Mouse (Mus musculus) gastrocnemius, postnatal 10 days (tissue): ENCODE data around the gene Olfr878. TPM values are rescaled to one million over a fixed set of nuclear protein-coding genes. Genes with fewer than 3 reads are reported as not detected.

Experiments
- DNase-seq: peaks from one replicate; pipeline ENCODE4 v3.0.0; 2021; ENCODE audit warnings: mixed read lengths
- long read RNA-seq, 2 experiments: library from polyadenylated mRNA; stranded (forward); transcript quantifications; one replicate each; pipeline ENCODE4 v2.0.0; 2021
- total RNA-seq, 2 experiments: library from RNA; stranded (reverse); gene quantifications; 2 replicates each; pipeline ENCODE4 v1.2.3; 2021

Gene Olfr878
- total RNA-seq: not detected
- long read RNA-seq, experiment 1: 0 reads
- long read RNA-seq, experiment 2: 0 reads

DNA sequence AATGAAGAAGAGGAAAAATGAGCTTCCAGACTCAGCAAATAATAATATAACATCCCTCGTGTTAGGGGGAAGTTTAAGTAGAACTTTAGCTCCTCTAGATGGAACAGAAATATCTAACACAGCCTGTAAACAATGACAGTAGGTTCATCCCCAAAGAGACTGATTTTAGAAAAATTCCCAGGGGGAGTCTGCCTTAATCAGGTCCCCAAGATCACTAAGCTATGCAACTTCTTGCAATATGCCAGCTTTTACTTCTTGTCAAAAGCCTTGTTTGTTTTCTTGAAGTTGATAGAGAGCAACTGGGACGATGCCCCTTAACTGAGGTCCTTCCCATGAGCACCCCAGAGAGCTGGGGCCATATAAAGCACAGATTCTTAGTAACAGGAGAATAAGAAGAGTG, at the start of gene Olfr878:
Gene Olfr878 (plus strand): TSS at position 301 of the 400 bp plus-strand sequence.
- no peak for DNase-seq

DNA sequence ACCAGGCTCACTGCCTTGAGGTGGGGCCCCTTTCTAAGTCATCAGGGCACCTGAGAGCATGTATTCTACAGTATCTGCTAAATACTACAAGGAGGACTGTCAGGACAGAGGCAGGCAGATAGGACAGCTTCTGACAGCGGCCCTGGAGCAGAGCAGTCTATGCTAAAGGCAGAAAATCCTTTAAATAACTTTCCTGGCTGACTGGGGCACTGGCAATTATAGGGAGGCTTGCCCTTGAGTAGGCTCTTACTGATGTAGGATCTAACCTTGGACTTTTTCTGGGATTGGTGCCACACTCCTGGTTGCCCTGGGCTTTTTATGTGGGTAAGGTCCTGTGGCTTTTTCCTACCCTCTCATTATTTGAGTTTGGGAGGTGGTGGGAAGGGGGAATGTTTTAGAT, 47.4 kb upstream of the Olfr878 start:
- DNase-seq: no peak

- DNase-seq: no peak
Observed at GRCm38 (mm10) chr9:37871097-37871496, 46.5 kb upstream of the Olfr878 start.

GRCm38 (mm10) chr9:37871536-37871935, 46.1 kb upstream of the Olfr878 start:
- no peak for DNase-seq

- no peak for DNase-seq
Observed at GRCm38 (mm10) chr9:37890960-37891359, 26.7 kb upstream of the Olfr878 start.

- DNase-seq: no peak
Observed at GRCm38 (mm10) chr9:37896661-37897060, 21.0 kb upstream of the Olfr878 start, which contains the start of gene Olfr145. Olfr145 (plus strand) TSS chr9:37896724.

DNA sequence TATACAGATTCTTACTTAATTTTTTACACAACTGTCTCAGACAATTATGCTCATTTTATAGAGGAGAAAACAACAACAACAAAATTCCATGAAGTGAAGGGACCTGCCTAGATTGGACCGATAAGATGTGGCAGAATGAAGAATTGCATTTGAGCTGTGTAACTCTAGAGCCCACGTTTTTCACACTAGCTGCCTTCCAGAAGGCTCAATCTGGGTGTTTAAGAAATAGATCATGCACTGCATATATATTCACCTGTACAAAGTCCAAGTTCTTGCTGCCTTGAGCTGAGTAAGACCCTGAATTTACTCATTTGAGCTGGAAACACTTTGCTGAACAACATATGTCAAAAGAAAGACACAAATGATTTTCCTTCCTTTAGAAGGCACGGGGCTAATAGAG, 12.1 kb upstream of the Olfr878 start:
- no peak for DNase-seq

DNA sequence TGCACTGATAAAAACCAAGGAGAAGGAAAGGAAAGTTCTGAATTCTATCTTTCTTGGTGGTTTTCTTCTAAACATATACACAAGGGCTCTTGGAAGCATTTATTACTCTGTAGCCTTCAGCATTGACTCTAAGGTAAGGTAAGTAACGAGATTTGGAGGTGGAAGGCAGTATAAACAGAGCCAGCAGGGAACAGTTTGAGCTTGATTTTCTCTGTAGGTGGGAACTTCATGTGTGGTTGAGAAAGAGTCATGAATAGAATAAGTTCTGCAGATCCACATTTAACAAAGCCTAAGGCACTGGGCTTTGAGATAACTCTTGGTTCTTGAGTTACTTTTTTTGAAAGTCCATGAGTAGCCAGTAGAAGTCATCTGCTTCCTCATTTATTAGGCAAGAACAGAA, 378 bp downstream of the Olfr878 start:
- no peak for DNase-seq

- DNase-seq: no peak
Observed at GRCm38 (mm10) chr9:37924194-37924593, 6.6 kb downstream of the Olfr878 start.

- no peak for DNase-seq
Observed at GRCm38 (mm10) chr9:37925445-37925844, 7.8 kb downstream of the Olfr878 start.

GRCm38 (mm10) chr9:37926019-37927013, 8.7 kb downstream of the Olfr878 start:
- DNase-seq: no peak

- DNase-seq: peak; percentile 28
Observed at GRCm38 (mm10) chr9:37932519-37932918, 14.9 kb downstream of the Olfr878 start.

- no peak for DNase-seq
Observed at GRCm38 (mm10) chr9:37934146-37934545, 16.5 kb downstream of the Olfr878 start.

DNA sequence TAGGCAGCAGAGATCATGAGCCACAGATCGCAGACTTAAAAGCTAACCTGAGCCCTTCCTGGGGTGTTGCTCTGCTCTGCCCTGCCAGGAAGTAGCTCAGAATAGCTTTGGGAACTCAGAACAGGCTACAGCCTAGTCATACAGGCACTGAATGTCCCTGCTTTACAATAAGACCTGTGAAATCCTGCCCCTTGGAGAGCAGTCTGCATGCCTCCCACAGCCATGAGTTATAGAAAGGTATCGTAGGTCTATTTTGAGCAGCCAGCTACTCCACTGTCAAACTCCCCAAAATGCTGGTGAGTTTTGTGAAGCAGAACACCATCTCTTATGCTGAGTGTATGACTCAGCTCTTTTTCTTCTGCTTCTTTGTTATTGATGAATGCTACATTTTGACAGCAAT, 23.5 kb downstream of the Olfr878 start:
- DNase-seq: no peak

Other genes starting within 250 kb of the Olfr878 start
- 1 to 10 TPM in 1 of 2 experiments, not detected in 1; 3.3 TPM for gene Panx3, start 248.6 kb upstream of the Olfr878 start, total RNA-seq
- gene Olfr160, start 201.6 kb upstream of the Olfr878 start, total RNA-seq: not detected
- not detected for gene Olfr874, start 172.7 kb upstream of the Olfr878 start, total RNA-seq
- gene Olfr875, start 146.0 kb upstream of the Olfr878 start, total RNA-seq: not detected
- not detected for gene Olfr876, start 114.8 kb upstream of the Olfr878 start, total RNA-seq
- gene Olfr877, start 63.6 kb upstream of the Olfr878 start, total RNA-seq: not detected
- not detected for gene Olfr145, start 21.1 kb upstream of the Olfr878 start, total RNA-seq
- not detected for gene Olfr881, start 74.0 kb downstream of the Olfr878 start, total RNA-seq
- gene Olfr883, start 108.0 kb downstream of the Olfr878 start, total RNA-seq: not detected
- not detected for gene Olfr884, start 128.7 kb downstream of the Olfr878 start, total RNA-seq
- not detected for gene Olfr885, start 143.5 kb downstream of the Olfr878 start, total RNA-seq
- not detected for gene Olfr887, start 166.2 kb downstream of the Olfr878 start, total RNA-seq
- not detected for gene Olfr888, start 190.3 kb downstream of the Olfr878 start, total RNA-seq
- not detected for gene Olfr889, start 197.4 kb downstream of the Olfr878 start, total RNA-seq
- gene Olfr890, start 224.7 kb downstream of the Olfr878 start, total RNA-seq: not detected